Mouse (Mus musculus): ENCODE measurements around the gene Anxa6. TPM values are rescaled to one million over a fixed set of nuclear protein-coding genes. Genes with fewer than 3 reads are reported as not detected.

Gene Anxa6
- polyA plus RNA-seq, 1 experiment from 2014 or later, result 59.3 TPM

DNA sequence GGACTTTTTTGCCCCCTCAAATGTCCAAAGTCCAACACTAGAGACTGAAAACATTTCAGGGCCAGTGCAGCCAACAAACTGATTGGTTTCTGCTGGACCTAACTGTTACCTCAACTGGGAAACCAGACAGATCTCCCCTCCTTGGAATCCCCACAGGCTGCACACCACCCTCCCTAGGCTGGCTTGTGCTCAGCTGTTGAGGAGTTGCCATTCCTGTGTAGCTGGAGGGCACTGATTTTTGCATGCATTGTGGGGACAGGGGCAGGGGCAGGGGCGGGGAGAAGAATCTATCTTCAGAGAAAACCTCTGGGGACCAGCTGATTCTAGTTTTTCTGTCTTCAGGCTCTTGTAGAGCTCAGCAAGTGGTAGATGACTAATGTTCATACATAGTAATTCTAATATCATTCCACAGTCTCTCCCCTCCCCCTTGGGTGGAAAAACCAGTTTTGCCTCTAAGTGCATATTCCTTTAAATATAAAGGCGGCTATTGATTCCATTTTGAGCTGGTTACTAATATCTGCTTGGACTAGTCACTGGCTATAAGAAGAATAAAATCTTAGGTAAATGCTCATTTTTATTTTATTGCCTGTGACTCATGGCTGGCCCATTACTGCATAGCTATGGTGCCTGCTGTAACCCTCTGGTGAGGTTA, 5.9 kb downstream of the Anxa6 start:
- peaks cover 9% of the 10 kb centered on the region; the same call in 1 of the 2 replicates for H3K27me3 ChIP-seq
- 76% methylated on average over 2 of the region's 2 CpGs for WGBS
- no peaks in the 10 kb centered on the region for H3K36me3 ChIP-seq
- H3K27ac ChIP-seq, result 0 out of 2 replicates have a peak overlapping the region, but pooled peaks have one; percentile 8
- H3K4me2 ChIP-seq, result no peak overlapping the region
- H3K9me3 ChIP-seq, result no peaks in the 10 kb centered on the region
- H3K4me1 ChIP-seq (replicated peaks), result peaks cover 61% of the 10 kb centered on the region
- ATAC-seq (ENCODE audit: low FRiP score), result no peak
- no peak overlapping the region for H3K4me3 ChIP-seq
- H3K9ac ChIP-seq, result no peak overlapping the region

DNA sequence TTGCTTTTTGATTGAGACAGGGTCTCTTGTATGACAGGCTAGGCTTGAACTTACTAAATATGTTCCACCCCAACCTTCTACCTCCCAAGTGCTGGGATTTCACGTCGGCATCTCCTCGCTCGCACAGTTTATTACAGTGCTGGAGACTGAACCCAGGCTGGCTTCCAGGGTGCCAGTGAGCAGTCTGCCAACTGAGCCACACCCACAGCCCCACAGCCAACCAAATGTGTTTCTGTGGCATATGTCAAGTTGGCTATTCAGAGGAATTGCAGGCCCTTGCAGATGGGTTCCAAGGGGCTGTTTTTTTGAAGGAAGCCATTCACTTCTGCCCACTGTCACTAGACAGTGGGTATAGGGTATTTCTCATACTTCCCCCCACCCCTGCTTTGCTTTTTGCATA, 7.3 kb downstream of the Anxa6 start:
- H3K4me1 ChIP-seq (replicated peaks), result peaks cover 60% of the 10 kb centered on the region
- H3K4me2 ChIP-seq, result no peak overlapping the region
- 87% methylated on average over 4 of the region's 4 CpGs for WGBS
- no peaks in the 10 kb centered on the region for H3K36me3 ChIP-seq
- H3K27me3 ChIP-seq, result no peaks in the 10 kb centered on the region
- no peak overlapping the region for H3K4me3 ChIP-seq
- no peaks in the 10 kb centered on the region for H3K9me3 ChIP-seq
- no peak overlapping the region for H3K27ac ChIP-seq
- no peak overlapping the region for H3K9ac ChIP-seq
- ATAC-seq (ENCODE audit: low FRiP score), result no peak

DNA sequence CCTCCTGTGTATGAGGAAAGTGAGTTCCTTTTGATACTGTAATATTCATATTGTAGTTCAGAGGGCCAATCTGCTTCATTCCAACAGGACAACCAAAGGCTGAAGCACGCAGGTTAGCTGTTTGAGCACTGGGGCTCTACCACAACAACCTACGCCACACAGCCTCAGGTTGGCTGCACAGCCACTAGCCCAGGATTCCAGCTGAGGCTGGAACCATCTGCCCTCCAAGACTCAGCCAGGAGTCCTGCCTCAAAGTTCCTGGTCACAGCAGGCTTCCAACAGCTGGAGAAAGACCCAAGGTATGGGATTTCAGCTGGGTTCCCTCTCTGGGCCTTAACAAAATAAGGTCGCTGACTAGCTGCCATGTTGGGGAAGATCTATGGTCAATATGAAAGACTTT, 9.7 kb downstream of the Anxa6 start:
- Histone ChIP-seq H3K27me3 (no peaks in the 10 kb centered on the region), H3K4me3 (no peak overlapping the region), H3K9me3 (no peaks in the 10 kb centered on the region), H3K4me2 (peak overlapping the region; percentile 0; the same call in 1 of the 2 replicates), H3K27ac (peak overlapping the region; percentile 92), H3K4me1 (replicated peaks) (peaks cover 64% of the 10 kb centered on the region), H3K9ac (0 out of 2 replicates have a peak overlapping the region, but pooled peaks have one; percentile 0), H3K36me3 (no peaks in the 10 kb centered on the region)
- WGBS, result 70% methylated on average over 3 of the region's 3 CpGs
- ATAC-seq (ENCODE audit: low FRiP score), result no peak

DNA sequence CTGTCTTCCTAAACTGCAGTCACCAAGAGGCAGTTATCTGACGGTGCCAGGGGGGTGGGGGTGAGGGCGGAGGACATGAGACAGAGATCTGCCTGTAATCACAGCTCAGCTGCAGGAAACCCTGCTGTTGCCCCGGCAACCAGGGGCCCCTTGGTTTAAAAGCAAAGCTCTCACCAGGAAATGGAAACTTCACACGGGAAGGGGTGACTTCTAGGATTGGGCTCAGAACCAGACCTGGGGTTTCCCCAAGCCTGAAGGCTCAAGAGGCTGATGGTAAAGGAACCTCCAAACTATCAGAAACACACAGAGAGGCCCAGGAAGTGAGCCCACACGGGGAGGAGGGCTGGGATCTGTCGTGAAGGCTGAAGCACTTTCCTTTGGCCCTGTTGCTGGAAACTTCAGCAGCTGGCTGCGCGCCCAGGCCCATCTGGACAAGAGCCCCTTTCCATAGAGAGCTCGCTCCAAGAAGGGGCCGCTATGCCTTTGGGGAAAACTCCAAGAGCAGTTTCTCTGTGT, 10.1 kb downstream of the Anxa6 start:
- peak; percentile 81 for ATAC-seq (ENCODE audit: low FRiP score)
- H3K4me3 ChIP-seq, result no peak overlapping the region
- H3K4me1 ChIP-seq (replicated peaks), result peaks cover 60% of the 10 kb centered on the region
- WGBS, result 14% methylated on average over 10 of the region's 10 CpGs
- no peaks in the 10 kb centered on the region for H3K27me3 ChIP-seq
- H3K9ac ChIP-seq, result 0 out of 2 replicates have a peak overlapping the region, but pooled peaks have one; percentile 0
- no peaks in the 10 kb centered on the region for H3K9me3 ChIP-seq
- no peaks in the 10 kb centered on the region for H3K36me3 ChIP-seq
- peak overlapping the region; percentile 0; the same call in 1 of the 2 replicates for H3K4me2 ChIP-seq
- peak overlapping the region; percentile 92 for H3K27ac ChIP-seq

DNA sequence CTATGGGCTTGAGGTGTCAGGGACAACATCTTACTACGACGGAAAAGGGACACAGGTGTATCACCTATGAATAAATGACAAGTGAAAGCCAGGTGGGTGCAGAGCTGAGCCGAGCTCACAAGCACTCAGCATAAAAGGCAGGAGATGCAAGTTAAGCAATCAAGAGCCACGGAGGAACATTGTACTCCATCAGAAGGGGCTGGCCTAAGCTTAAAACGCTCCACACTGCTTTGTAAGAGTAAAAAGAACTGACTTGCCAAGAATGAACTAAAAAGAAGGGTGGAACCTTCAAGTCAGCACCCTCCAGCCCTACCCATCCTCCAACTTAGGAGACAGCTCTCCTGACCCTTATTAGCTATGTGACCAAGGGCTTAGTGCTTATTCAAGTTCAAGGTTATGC, 10.7 kb downstream of the Anxa6 start:
- 65% methylated on average over 5 of the region's 5 CpGs for WGBS
- H3K36me3 ChIP-seq, result no peaks in the 10 kb centered on the region
- H3K27me3 ChIP-seq, result no peaks in the 10 kb centered on the region
- H3K9me3 ChIP-seq, result no peaks in the 10 kb centered on the region
- no peak overlapping the region for H3K4me3 ChIP-seq
- ATAC-seq (ENCODE audit: low FRiP score), result no peak
- peaks cover 55% of the 10 kb centered on the region for H3K4me1 ChIP-seq (replicated peaks)
- H3K9ac ChIP-seq, result no peak overlapping the region
- H3K27ac ChIP-seq, result peak overlapping the region; percentile 92
- 0 out of 2 replicates have a peak overlapping the region, but pooled peaks have one; percentile 0 for H3K4me2 ChIP-seq

DNA sequence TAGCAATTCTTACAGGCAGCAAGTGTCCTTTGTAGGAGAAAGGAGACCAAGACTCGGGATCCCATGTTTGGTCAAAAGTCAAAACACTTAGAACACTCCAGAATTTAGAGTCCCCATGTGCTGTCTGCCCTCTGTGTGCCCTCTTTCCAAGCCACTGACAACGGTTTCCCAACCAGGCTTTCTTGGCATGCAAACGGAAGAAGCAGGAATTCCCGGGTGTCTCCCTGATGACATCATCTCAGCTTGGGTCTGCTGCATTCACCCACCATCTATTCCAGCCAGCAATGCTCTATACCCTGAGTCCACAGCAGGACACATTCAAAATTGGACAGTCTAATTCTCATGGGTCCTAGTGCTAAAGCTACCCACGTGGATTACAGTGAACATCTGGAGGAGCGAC, 11.4 kb downstream of the Anxa6 start:
- Histone ChIP-seq H3K4me3 (no peak overlapping the region), H3K27me3 (no peaks in the 10 kb centered on the region), H3K27ac (peak overlapping the region; percentile 92; the same call in 1 of the 2 replicates), H3K9me3 (no peaks in the 10 kb centered on the region), H3K4me2 (no peak overlapping the region), H3K9ac (no peak overlapping the region), H3K4me1 (replicated peaks) (peaks cover 52% of the 10 kb centered on the region), H3K36me3 (no peaks in the 10 kb centered on the region)
- WGBS, result 65% methylated on average over 6 of the region's 6 CpGs
- no peak for ATAC-seq (ENCODE audit: low FRiP score)

DNA sequence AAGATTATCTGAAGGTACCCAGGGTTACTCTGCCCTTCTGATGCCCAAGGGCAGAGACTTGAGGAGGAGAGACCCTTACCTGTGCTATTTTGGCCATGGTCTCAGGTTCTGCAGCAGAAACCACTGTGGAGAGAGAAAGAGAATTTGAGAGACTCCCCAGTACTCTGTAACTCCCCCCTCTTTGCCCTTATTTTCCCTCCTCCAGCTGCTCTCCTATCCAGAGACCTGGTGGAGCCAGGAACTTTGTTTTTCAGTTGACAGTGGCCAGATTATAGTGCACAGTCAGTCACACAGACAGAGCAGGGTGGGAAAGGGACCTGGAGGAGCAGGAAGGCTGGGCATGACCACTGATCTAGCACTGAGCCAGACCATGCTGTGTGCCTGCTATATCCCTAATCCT, 11.8 kb downstream of the Anxa6 start:
- peaks cover 53% of the 10 kb centered on the region for H3K4me1 ChIP-seq (replicated peaks)
- ATAC-seq (ENCODE audit: low FRiP score), result no peak

DNA sequence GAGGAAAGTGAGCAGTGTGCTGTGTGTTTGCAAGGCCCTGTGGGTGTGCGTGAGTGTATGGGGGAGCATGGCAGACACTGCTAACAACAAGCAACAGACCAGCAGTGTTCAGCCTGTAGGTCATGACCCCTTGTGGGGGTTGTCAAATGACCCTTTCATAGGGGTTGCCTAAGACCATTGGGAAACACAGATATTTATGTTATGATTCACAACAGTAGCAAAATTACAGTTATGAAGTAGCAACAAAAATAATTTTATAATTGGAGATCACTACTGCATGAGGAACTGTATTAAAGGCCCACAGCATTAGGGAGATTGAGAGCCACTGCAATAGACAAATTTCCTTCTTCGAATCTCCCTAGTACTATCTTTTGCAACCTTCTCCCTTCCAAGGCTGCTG, 13.5 kb downstream of the Anxa6 start:
- ATAC-seq (ENCODE audit: low FRiP score), result no peak
- Histone ChIP-seq H3K9me3 (no peaks in the 10 kb centered on the region), H3K4me2 (no peak overlapping the region), H3K4me1 (replicated peaks) (peaks cover 65% of the 10 kb centered on the region), H3K4me3 (no peak overlapping the region), H3K27me3 (no peaks in the 10 kb centered on the region), H3K9ac (no peak overlapping the region), H3K36me3 (no peaks in the 10 kb centered on the region), H3K27ac (no peak overlapping the region)
- 88% methylated on average over 2 of the region's 2 CpGs for WGBS

More for the DNA sequence above, 11.8 kb downstream of the Anxa6 start:
- Histone ChIP-seq H3K9ac (no peak overlapping the region), H3K4me2 (no peak overlapping the region), H3K4me3 (no peak overlapping the region), H3K27me3 (no peaks in the 10 kb centered on the region), H3K27ac (no peak overlapping the region), H3K9me3 (no peaks in the 10 kb centered on the region), H3K36me3 (no peaks in the 10 kb centered on the region)

DNA sequence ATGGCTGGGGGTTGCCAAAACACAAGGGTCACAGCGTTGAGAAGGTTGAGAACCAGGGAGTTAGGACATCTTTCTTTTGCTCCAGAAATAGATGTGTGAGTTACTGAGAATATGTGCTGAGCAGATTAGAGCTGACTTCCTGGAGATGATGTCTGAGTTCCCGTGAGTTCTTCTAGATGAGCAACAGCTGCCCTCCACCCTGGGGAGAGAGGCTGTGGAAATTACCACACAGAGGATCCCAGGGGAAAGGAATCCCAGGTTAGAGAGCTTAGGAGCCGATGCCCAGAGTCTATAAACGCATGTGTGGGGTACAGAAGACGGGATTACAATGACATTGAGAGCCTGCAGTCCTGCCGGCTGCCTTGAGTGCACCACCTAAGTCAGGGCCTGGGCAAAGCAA, 15.2 kb downstream of the Anxa6 start:
- no peaks in the 10 kb centered on the region for H3K9me3 ChIP-seq
- peaks cover 49% of the 10 kb centered on the region for H3K4me1 ChIP-seq (replicated peaks)
- H3K9ac ChIP-seq, result no peak overlapping the region
- no peaks in the 10 kb centered on the region; the same call in 1 of the 2 replicates for H3K36me3 ChIP-seq
- no peak for ATAC-seq (ENCODE audit: low FRiP score)
- no peak overlapping the region for H3K4me3 ChIP-seq
- H3K27ac ChIP-seq, result no peak overlapping the region
- WGBS, result 86% methylated on average over 6 of the region's 6 CpGs
- no peaks in the 10 kb centered on the region for H3K27me3 ChIP-seq
- H3K4me2 ChIP-seq, result no peak overlapping the region

DNA sequence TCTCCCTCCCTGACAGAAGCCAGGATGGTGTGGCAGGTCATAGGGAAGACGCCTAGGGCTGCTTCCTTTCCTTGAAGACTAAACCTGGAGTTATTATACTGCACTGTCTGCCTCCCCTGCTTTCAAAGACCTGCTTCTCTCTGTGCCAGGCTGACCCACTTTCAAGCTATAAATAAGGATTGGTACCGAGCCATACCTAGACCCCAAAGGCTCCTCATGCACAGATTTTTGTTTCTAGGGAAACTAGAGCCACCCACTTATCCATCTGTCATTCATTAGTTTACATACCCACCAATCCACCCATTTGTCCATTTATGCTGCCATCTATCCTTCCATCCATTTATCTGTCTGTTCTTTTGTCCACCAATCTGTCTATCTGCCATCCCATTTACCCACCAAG, 16.0 kb downstream of the Anxa6 start:
- H3K4me1 ChIP-seq (replicated peaks), result peaks cover 41% of the 10 kb centered on the region
- no peaks in the 10 kb centered on the region for H3K27me3 ChIP-seq
- 84% methylated on average over 2 of the region's 2 CpGs for WGBS
- no peak overlapping the region for H3K9ac ChIP-seq
- no peaks in the 10 kb centered on the region; the same call in 1 of the 2 replicates for H3K36me3 ChIP-seq
- no peak overlapping the region for H3K4me3 ChIP-seq
- no peaks in the 10 kb centered on the region for H3K9me3 ChIP-seq
- H3K27ac ChIP-seq, result no peak overlapping the region
- no peak for ATAC-seq (ENCODE audit: low FRiP score)
- no peak overlapping the region for H3K4me2 ChIP-seq

DNA sequence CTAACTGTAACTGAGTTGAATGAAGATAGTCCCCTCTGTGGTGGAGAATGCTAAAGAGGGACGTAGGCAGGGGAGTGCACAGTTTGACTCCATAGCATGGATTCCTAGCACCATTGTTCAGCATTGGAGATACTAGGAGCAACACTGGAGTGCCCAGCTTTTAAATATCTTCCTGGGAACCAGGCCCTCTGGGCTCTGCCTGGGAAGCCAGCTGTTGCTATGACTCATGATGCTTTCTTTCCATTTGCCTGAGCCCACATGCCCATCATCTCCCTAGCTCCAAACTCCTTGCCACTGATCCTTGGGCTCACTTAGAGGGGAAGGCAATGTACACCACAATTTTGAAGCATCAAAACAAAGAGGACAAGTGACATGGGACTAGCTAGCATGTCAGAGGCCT, 16.5 kb downstream of the Anxa6 start:
- peaks cover 37% of the 10 kb centered on the region for H3K4me1 ChIP-seq (replicated peaks)
- no peaks in the 10 kb centered on the region for H3K27me3 ChIP-seq
- 0 out of 2 replicates have a peak overlapping the region, but pooled peaks have one; percentile 3 for H3K27ac ChIP-seq
- H3K9ac ChIP-seq, result no peak overlapping the region
- no peak overlapping the region for H3K4me2 ChIP-seq
- ATAC-seq (ENCODE audit: low FRiP score), result no peak
- H3K36me3 ChIP-seq, result no peaks in the 10 kb centered on the region; the same call in 1 of the 2 replicates
- 64% methylated on average over 1 of the region's 1 CpGs for WGBS
- no peaks in the 10 kb centered on the region for H3K9me3 ChIP-seq
- H3K4me3 ChIP-seq, result no peak overlapping the region

DNA sequence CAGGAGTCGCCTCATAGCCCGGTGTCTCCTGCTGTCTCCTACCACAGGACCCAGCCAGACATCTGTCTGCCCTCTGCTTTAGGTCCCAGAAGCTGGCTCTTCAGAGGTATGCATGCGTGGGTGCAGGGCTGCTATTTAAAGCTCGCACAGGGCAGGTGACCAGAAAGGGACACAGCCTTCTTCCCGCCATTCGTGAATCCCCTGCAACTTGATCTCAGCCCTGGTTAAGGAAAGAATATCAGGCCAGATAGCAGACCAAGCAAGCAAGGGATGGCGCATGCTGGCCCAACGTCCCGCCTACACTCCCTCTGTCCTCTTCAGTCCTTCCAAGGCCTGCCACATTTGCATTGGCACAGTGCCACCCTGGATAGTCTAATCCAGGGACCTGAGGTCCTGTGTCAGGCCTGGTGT, 17.4 kb downstream of the Anxa6 start:
- peak; percentile 69; the same call in 1 of the 2 replicates for ATAC-seq (ENCODE audit: low FRiP score)
- WGBS, result 72% methylated on average over 9 of the region's 9 CpGs
- H3K4me2 ChIP-seq, result no peak overlapping the region
- no peaks in the 10 kb centered on the region for H3K27me3 ChIP-seq
- H3K9ac ChIP-seq, result no peak overlapping the region; the same call in 1 of the 2 replicates
- no peaks in the 10 kb centered on the region for H3K9me3 ChIP-seq
- peaks cover 29% of the 10 kb centered on the region for H3K4me1 ChIP-seq (replicated peaks)
- peak overlapping the region; percentile 79 for H3K27ac ChIP-seq
- peaks cover 6% of the 10 kb centered on the region for H3K36me3 ChIP-seq
- no peak overlapping the region for H3K4me3 ChIP-seq

DNA sequence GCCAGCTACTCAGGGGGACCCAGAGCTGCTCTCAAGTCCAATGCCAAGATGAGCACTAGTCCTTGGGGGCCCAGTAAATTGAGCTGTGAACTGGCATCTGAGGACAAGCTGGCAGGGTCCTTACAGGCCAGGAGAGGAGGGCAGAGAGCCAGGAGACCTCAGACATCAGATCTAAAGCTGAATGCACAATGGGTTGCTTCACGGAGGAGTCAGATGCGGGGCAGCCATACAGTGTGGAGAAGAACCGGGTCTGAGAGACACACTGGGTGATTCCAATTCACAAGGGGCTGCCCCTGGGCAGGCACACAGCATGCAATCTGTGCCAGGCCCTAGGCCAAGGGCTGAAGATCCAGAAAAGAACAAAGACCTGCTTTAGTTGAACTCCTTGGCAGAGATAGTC, 18.0 kb downstream of the Anxa6 start:
- Histone ChIP-seq H3K27ac (peak overlapping the region; percentile 79), H3K4me3 (no peak overlapping the region), H3K36me3 (peaks cover 10% of the 10 kb centered on the region), H3K4me2 (no peak overlapping the region), H3K27me3 (no peaks in the 10 kb centered on the region), H3K9ac (no peak overlapping the region), H3K9me3 (no peaks in the 10 kb centered on the region), H3K4me1 (replicated peaks) (peaks cover 29% of the 10 kb centered on the region)
- 57% methylated on average over 3 of the region's 3 CpGs for WGBS
- peak; percentile 73; the same call in 1 of the 2 replicates for ATAC-seq (ENCODE audit: low FRiP score)
